Mouse (Mus musculus): ENCODE measurements around the gene Usf1.

Usf1 gene

DNA sequence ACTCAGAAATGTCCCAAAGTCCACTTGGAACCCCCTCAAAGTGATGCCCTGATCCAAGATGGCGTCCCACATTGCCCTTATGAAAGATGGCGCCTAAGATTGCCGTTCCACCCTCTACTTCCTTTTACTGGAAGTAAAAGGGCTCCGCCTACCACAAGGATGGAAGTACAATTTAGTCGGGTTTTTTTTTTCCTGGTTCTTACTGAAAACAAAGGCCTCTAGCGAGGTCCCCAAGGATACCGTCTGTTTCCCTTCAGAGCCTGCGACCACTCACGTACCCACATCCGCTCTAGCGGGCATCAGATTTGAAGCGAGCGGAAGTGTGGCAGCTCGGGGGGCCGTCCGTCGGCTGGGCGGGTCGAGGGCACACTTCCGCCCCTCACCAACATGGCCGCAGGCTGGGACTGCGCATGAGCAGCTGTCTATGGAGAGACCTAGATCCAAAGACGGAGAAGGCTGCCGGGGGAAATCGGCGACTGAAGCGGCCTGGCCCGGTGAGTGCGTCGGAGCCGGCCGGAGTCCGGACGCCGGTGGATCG, at the start of gene Usf1:
Gene Usf1 (plus strand): TSS at position 367 of the 538 bp plus-strand sequence.
- DNase-seq (ENCODE audit: low spot score), result peak; percentile 88

DNA sequence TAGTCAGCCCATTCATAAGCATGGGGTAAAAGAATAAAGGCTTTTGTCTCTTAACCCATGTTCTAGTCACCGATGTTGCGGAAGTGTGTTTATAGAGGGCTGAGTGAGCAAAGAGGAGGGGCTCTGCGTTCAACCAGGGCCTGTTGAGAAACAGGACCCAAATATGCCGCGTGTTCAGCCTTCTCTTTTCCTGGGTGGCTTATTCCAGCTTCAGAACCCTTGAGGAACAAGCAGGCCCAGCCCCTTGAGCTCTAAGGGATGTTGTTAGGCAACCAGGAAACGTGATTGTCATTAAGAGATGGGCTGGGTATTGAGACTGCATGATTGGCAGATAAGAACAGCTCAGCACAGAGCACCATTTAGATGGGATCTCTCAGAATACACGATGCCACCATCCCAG, 45.2 kb upstream of the Usf1 start:
- no peak for DNase-seq (ENCODE audit: low spot score)

DNA sequence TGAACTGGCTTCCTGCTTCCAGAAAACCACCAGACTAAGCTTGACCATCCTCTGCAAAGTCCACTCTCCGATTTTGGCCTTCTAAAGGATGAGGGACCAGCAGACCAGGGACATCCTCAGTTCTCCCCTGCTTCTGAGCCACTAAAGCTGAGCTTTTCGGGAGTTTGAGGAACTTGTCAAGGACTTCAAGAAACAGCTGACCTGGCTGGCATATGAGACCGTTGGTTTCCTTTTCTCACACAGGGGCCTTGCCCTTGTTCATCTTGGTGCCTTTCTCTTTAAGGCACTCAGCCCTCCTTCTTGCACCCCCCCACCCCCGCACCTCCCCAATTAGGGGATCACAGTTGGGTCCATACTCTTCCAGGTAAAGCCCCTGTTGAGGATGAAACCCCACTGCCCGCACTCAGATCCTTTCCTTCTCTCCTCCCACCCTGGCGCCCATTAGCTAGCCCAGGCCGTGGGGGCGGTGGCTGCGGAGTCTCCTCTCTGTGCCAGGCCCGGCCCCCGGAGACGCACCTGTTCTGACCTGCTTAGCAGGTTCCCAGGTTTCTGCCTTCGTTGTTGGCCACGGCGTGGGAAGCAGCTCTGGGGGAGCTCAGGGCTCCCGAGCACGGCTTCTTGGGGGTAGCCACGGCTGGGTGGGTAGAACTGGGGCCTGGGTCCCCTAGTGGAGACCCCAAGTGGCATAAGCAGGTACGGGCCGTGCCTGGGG, 41.1 kb upstream of the Usf1 start, which contains the start of gene Nectin4:
Gene Nectin4 (plus strand): TSS at position 255 of the 712 bp plus-strand sequence.
- no peak for DNase-seq (ENCODE audit: low spot score)

DNA sequence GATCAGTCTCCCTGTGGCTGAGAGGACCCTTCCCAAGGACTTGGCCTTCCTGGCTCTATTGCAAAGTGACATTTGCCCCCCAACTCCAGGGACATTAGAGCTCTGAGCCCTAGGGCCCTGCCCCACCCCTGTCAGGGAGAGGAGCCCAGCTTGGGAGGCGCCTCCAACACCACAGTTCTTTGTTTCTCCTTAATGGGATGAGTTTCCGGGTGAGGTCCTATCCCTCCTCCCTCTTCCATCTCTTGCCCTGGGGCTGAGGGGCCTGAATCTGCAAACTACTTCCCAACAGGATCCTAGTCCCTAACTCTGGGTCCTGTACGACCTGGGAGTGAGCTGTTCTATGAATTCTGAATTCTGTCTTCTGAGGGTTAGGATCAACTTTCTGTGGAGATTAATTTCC, 38.2 kb upstream of the Usf1 start:
- DNase-seq (ENCODE audit: low spot score), result no peak

DNA sequence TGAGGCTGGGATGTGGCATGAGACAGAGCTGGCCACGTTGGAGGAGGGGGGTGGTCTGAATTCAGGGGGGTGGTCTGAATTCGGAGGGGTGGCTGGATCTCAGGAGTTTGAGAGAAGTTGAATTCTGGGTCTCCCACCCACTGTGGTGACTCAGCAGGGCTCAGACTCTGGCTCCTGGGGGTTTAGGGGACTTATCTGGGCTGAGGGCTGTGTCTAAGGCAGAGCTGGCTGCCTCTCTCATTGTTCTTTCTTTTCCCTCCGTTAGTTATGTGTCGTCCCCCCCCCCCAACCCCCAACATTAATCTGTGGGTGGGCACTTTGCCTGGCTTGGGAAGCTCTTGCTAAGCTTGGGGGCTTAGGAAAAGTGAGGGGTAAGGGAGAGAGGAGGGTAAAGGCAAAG, 37.2 kb upstream of the Usf1 start:
- DNase-seq (ENCODE audit: low spot score), result no peak

DNA sequence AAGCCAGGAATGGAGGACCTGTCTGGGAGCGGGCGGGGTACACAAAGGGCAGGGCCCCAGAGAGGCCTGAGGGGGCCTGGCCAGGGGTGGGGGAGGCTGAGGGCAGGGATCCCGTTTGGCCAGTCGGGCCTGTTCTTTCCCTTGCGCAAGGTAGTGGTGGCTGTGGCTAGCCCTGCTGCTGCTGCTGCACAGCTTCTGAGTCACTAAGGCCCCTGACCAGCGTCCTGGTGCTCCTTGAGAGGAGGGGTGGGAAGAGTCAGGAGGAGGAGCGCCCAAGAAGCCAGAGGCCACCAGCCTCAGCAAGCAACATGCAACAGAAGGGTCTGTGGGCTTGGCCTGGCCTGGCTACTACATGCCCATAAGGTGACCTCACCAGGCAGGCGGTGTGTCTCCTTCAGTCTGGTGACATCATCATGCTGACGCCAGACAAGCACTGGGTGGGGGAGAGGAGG, 35.4 kb upstream of the Usf1 start:
- DNase-seq (ENCODE audit: low spot score), result no peak

DNA sequence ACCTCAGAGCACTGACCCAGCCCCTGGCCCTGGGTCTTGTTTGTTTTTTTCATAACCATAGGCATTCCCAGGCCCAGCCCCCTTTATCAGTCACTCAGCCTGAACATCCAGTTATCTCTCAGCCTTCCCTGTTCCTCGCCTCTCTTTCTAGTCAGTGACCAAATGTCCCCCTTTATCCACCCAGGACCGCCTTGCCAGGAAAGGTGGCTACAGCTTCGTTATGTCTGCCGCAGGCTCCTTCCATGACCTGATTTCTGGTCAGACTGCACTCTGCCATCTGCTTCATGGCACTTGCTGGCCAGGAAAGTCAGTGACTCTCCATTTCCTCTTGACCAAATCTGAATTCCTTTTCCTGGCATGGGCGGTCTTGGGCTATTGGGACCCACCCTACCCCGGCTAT, 32.8 kb upstream of the Usf1 start:
- DNase-seq (ENCODE audit: low spot score), result no peak

DNA sequence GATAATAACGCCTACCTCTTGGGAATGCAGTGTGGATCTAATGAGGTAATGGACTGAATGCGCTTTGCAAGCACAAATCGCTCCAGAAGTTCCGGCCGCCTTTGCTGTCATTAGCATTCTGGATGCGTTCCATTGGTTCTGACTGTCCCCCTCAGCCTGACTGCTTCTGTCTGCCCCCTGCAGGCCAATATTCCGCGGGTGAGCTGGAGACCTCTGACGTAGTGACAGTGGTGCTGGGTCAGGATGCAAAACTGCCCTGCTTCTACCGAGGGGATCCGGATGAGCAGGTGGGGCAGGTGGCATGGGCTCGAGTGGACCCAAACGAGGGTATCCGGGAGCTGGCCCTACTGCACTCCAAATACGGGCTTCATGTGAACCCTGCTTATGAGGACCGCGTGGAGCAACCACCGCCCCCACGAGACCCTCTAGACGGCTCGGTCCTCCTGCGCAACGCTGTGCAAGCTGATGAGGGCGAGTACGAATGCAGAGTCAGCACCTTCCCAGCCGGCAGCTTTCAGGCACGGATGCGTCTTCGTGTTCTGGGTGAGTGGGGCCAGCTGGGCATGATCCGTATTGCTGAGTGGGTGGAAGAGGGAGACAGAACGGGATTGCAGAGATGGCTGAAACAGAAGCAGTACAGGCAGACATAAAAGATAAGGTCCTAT, 31.0 kb upstream of the Usf1 start:
- DNase-seq (ENCODE audit: low spot score), result peak; percentile 59

DNA sequence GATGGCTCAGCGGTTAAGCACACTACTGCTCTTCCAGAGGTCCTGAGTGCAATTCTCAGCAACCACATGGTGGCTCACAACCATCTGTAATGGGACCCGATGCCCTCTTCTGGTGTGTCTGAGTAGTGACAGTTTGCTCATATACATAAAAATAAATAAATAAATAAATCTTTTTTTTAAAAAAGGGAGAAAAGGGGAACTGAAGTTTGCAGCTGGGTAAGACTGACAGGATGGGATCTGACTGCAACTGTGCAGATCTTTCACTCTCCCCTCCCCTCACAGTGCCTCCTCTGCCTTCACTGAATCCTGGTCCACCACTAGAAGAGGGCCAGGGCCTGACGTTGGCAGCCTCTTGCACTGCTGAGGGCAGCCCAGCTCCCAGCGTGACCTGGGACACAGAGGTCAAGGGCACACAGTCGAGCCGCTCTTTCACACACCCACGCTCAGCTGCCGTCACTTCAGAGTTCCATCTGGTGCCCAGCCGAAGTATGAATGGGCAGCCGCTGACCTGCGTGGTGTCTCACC, 29.0 kb upstream of the Usf1 start:
- DNase-seq (ENCODE audit: low spot score), result no peak

DNA sequence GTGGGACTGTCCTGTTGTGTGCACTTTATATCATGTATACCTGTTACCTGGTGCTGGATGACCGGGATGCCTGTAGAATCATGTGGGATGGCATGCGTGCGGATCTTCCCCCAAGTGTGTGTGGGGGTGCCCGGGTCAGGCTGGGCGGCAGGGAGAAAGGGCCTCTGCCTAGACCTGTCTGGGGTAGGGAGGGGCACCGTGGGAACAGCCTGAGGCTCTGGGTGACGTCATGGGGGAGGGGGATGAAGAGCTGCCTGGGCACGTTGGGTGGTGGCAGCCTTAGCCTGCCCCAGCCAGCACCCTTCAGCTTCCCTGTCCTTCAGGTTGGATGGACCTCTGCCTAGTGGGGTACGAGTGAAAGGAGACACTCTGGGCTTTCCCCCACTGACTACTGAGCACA, 26.8 kb upstream of the Usf1 start:
- no peak for DNase-seq (ENCODE audit: low spot score)

DNA sequence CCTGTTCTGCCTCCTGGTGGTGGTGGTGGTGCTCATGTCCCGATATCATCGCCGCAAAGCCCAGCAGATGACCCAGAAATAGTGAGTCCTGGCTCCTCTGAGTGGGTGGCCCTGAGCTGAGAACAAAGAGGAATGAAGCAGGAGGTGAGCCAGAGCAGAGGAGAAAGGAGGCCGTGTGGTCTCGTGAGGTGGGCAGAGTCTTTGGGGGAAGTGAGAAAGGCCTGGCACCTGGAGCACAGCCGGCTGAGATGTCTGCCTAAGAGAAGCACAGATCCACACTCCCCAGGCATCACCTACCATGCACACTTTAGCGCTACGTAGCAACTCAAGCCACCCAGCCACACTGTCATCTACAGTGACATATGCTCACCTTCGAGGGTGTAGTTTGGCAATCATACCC, 25.9 kb upstream of the Usf1 start:
- DNase-seq (ENCODE audit: low spot score), result no peak

DNA sequence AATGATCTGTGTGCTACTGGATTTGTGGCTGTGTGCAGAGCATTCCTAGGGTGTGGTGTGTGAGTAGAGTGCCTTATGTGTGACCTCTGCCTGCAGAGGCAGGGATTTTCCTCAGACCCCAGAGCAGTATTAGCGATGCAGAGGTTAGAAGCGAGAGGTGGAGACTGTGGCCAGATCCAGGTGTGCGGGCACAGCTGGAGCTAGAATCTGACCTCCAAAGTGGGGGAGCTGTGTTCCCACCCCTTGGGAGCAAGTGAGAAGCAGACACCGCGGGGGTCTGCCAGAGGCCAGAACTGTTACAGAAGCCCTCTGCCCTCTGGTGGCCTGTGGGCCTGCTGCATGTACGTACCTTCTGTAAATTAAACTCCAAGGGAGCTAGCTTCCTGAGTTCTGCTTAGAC, 24.0 kb upstream of the Usf1 start:
- DNase-seq (ENCODE audit: low spot score), result no peak

DNA sequence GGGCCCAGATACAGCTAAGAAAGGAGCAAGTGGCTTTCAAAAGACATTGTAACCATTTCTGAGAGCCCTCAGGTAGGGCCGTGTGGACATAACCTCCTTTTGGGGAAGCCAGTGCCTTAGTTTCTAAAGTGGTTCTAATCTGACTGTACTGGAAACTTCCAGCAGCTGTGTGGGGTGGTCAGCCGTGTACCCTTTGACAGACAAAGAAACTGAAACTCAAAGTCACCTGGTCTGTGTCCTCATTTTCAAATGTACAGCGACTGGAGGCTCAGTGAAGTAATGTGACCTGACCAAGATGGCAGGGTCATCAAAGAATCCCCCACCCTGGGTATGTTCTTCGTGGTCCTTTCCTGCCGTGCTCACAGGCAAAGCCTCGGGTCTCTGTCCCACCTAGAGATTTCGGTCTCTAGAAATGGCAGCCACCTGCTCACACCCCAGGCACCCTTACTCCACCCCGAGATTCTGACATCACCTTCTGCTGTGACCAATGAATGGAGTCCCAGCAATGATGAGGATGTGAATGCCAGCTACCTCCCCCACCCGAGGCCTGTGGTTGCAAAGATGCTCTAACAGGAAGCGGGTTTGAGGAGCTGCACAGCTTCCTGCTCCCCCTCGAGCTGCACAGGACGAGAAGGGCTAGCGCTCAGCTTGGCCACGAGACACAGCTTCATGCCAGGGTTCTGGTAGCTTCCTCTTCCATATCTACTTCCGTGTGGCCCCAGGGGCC, 22.6 kb upstream of the Usf1 start, which contains the start of gene Arhgap30:
Gene Arhgap30 (plus strand): TSS at position 579 of the 727 bp plus-strand sequence.
- no peak for DNase-seq (ENCODE audit: low spot score)

DNA sequence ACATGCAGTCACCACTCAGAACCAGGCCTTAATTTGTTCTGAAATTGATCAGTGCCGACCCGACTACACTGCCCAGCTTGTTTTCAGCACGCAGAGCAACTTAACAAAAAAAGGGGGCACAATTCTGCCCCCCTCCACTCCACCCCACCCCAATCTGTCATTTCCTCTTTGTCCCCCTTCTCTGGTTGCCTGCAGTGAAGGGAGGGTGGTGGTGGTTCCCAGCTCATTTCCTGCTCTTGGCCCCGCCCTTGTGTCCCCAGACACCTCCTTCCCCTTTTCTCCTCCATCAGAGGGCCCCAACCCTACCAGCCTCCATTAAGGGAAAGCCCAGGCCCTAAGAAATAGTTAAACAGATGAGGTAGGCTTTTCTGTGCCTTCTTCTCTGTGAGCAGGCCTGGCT, 21.0 kb upstream of the Usf1 start:
- DNase-seq (ENCODE audit: low spot score), result no peak

DNA sequence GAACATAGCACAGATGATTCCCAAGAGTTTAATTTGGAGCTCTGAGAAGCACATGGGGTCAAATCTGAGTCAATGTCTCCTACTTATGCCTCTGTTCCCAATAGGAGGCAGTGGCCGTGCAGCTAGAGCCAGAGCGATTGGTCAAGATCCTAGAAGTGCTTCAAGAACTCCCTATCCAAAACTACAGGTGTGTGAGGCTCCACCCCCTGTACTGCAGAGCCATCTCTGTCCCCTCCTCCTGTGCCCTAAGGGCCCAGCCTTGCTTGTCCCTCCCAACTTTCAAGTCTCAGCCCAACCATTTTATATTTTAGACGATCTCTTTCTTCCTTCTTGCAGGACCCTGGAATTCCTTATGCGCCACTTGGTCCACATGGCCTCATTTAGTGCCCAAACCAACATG, 9.3 kb upstream of the Usf1 start:
- DNase-seq (ENCODE audit: low spot score), result no peak

DNA sequence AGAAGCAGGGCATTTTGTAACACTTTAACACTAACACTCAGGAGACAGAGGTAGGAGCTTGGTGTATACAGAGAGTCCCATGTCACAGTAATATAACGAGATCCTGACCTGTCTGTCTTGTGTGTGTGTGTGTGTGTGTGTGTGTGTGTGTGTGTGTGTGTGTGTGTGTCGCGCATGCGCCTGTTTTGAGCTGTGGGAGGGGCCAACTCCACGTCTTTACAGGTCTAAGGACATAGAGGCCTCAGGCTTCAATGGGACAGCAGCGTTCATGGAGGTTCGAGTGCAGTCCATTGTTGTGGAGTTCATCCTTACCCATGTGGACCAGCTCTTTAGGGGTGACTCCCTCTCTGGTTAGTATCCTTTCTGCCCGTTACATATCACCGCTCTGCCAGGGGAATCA, 8.1 kb upstream of the Usf1 start:
- no peak for DNase-seq (ENCODE audit: low spot score)

DNA sequence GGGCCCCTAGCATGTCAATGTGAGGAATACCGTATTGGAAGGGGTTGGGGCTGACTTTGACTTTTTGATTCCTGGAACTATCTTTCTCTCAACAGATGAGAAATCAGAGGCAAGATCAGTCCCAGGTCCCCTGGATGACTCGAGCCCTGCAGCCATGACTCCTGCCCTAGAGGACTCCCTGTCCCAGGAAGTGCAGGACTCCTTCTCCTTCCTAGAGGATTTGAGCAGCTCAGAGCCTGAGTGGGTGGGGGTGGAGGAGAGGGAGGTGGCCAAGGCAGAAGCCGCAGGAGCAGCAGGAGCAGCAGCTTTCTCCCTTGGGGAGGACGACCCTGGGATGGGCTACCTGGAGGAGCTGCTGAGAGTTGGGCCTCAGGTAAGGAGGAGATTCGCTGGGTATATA, 3.9 kb upstream of the Usf1 start:
- DNase-seq (ENCODE audit: low spot score), result no peak

DNA sequence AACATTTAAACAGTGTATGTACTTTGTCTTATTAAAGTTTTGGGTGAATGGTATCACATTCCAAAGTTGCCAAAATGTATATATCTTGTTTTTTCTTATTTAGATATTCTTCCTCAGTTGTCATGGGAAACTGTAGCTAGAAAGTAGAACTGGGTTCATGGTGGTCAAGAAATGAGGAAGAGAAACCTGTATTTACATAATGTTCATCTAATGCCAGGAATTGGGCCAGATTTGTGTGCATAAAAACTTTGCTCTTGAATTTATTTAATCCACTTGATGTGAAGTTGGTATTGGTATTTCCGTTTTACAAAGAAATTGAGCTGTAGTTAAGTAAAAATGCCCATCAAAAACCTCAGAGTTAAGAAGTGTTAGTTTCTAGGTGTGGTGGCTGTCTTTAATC, 882 bp upstream of the Usf1 start:
- no peak for DNase-seq (ENCODE audit: low spot score)

DNA sequence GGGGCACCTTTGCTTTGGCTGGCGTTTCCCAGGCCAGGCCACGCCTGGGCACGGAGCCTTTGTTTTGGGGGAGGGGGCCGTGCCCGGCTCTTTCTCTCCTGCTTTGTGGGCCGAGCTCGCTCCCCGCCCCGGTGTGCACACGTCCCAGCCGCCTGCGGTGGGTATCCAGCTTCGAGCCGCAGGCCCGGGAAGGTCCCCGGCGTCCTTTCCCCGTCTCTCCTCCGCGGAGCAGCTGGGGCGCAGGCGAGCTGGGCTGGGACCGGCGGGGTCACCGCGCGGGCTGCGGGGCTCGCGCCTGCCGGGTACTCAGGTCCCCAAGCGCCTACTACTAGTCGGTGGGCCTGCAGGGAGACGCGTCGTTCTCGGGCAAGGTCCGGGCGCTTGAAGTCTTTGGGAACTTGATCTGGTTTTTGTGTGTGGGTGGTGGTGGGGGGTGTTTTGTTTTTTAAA, 404 bp downstream of the Usf1 start:
- peak; percentile 41 for DNase-seq (ENCODE audit: low spot score)

DNA sequence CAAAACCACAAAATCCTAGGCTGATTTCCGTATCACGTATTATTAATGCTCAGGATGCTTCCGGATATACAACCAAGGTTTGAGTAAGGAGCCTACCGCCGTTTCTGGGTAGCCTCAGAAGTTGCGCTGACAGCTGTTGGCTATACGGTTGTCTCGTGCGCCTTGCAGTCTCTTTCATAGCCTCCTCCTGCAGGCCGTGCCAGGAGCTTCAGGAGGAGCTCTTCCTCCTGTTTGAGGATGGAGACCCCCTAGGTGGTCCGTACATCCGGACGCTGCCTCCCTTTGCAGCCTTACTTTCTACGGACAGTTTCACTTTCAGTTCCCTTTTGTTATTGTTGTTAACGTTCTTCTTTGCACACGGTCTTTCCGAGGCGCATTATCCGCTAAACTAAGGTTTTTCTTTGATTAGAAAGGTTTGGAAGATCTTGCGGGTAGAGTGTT, 908 bp downstream of the Usf1 start:
- DNase-seq (ENCODE audit: low spot score), result no peak

DNA sequence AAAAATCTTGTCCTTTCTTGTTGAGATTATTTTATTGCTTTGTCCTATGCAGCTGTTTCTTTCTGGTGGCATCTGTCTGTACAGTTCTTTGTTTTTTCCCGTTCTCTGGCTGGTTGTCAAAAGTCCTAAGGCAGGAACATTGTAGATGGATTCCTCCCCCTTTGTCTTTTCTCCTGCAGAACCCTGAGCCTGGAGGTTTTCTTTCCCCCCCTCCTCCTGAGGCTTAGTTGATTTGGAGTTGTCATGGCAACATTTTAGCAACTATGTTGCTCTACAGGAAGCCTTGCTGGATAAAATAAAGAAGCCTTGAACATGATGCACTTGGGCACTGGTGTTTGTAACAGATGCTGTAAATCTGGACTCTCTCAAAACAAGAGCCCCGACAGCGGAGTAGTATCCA, 1.3 kb downstream of the Usf1 start:
- DNase-seq (ENCODE audit: low spot score), result no peak

DNA sequence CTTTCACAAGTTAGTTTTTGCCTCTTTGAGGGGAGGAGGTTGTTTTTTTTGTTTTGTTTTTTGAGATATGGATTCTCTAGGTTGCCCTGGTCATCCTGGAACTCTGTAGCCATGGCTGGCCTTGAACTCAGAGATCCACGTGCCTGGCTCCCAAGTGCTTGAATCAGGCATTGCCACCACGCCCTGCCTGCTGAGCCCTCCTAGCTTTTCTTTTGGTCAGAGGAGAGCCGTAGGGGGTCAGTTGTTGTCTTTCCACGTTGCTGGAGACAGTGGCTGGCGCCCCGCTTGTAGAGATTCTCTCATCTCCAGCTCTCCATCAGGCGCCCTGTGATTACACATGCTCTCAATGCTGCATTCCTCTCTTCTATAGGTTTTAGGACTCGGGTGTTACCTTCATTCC, 2.5 kb downstream of the Usf1 start:
- no peak for DNase-seq (ENCODE audit: low spot score)
